Mouse (Mus musculus) common myeloid progenitor, adult 5-6 weeks (primary cell): Measurements from ENCODE around the gene Tsen54. TPM values are rescaled to one million over a fixed set of nuclear protein-coding genes. Genes with fewer than 3 reads are reported as not detected.
A peak's percentile ranks its signal among the peaks of the same experiment; 100 is the strongest.

Source experiments
- ATAC-seq: replicated peaks from 2 replicates; pipeline ENCODE4 v1.8.0; 2016; ENCODE audit warnings: low read depth, mild to moderate bottlenecking, moderate TSS enrichment, inconsistent platforms; ENCODE audit not compliant: poor library complexity, severe bottlenecking
- total RNA-seq: library from RNA; stranded (forward); fragments of 200-1000, 187-1606 nt; gene quantifications from 2 replicates; pipeline ENCODE4 v1.2.3, GENCODE M21; 2017

Tsen54 gene
- total RNA-seq, 1 experiment from 2014 or later, result 22.2 TPM

DNA sequence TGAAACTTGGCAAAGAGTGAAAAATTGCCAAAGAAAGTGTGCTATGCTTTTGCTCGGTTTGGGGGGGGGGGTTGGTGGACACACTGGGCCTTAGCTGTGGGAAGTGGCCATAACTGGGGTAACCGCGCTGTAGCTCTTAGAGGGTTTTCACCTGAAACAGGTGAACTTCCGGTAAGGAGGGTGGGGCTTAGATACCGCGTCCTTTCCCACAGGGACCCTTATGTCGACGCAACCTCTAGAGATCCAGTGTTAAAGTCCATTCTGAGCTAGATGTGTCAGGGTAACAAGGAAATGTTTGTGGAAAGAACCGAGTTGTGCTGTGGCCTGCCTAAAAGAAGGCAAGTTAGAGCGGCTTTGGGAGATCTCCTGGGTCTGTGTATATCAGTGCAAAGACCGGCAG is 10.3 kb downstream of the Tsen54 start:
- ATAC-seq, result no peak

DNA sequence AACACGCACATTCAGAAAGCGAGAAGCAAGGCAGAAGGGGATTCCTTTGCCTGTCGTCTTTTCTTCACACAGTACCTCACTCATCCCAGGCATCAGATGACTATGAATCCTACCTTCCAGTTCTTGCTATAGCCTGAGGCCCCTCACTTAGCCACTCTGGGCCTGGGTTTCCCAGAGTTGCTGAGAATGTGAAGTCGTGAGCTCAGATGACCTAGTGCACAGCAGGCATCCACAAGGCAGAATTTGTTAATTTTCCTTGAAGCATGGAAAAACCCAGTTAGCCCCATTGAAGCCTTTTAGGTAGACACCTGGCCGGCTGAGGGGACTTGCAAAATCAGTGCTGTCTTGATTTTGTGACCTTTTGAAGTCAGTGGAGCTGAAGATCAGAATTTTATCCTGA is 12.0 kb downstream of the Tsen54 start:
- no peak for ATAC-seq

DNA sequence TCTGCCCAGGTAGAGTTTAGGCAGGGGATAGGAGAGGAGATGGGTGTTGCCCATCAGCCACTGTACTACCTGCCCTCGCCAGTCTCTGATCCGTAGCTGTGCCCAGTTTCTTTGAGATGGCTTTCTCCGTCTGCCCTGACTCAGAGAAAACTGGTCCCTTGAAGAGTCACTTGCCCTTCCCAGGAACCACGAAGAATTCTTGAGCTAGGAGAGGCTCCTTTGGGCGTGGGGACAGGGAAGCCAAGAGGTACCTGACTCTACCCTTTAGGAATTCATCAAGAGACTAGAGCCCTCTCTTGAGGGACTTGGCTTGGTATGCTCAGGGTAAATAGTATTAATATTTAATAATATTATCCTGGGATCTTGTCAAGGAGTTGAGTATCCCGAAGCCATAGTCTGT is 13.1 kb downstream of the Tsen54 start:
- ATAC-seq, result no peak

DNA sequence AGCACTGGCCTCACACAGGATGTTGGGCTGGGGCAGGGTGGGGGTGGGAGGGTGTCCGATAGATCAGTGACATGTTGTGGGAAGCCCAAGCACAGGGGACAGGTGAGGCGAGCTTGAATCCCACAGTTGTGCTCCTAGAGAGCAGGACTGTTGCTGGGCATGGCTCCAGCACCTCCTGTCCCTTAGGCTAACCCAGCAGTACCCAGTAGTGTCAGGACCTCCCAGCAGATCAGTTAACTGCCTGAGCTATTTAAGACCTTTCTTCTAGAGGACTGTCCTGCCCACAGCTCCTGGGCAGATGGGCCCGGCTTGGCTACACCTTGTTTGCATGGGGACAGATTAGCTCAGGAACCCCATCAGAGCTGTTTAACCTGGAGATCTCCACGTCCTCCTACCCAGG is 14.5 kb downstream of the Tsen54 start:
- ATAC-seq, result no peak

DNA sequence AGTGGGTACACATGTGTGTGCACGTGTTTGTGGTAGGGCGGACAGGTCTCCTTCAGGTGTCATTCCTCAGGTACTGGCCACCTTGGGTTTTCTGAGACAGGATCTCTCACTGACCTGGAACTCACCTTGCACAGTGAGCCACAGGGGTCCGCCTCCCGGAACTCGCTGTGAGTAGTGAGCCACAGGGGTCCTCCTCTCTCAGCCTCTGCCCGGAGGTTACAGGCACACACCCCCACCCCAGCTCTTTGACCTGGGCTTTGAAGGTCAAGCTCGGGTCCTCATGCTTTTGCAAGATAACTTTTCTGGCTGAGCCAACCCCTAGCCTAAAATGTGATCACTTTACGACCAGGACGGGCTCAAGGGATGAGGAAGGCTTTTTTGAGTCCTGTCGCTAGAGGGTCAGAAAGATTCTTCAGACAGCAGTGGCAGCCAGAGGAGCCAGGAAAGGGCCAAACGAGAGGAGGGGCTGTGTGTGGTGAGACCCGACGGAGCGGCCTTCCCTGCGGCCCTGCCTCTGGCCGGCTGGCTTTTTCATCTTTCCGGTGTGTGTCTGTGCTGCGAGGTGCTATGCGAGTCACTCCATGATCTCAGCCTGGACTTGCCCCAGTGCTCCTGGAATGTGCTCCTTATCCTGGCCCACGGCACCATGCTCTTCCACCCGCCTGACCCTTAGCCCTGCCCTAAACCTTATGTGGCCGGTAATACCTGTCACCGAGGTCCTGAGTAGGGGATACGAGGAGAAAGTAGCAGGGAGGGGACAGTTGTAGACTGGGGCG is 16.2 kb downstream of the Tsen54 start:
- ATAC-seq, result no peak

DNA sequence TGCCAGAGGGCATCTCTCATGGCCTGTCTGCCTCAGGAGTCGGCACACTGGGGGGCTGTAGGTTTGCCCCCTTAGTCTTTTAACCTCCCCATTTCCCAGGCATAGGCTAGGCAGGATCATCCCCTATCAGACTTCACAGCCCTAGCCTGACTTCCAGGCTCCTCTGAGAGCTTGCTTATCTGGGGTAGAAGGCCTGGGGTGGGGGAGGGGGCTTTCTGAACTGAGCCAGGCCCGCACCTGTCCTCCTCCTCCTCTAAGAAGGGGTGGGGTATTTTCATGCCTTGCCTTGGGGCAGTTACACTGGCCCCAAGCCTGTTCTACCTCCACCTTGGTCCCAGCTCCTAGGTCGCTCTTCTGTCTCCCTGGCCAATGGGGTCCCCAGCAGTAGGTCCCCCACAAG is 17.0 kb downstream of the Tsen54 start:
- ATAC-seq, result no peak

DNA sequence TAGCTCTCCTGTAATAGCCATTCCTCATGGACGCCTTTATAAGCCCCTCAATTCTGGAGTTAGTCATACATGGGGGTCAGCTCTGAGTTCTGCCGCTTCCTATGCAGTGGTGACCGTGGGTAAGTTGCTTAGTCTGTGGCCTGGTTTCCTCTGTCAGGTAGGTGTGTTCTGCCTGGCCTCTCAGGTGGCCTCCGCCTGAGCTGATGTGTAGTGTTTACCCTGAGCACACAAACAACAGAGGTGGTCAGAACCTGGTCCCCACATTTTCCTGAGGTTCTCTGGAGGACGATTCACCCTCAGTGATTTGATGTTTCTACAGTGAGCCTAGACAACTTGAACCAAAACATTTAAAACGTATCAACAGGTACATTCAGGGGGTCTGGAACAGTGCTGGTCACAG is 17.5 kb downstream of the Tsen54 start:
- ATAC-seq, result no peak

DNA sequence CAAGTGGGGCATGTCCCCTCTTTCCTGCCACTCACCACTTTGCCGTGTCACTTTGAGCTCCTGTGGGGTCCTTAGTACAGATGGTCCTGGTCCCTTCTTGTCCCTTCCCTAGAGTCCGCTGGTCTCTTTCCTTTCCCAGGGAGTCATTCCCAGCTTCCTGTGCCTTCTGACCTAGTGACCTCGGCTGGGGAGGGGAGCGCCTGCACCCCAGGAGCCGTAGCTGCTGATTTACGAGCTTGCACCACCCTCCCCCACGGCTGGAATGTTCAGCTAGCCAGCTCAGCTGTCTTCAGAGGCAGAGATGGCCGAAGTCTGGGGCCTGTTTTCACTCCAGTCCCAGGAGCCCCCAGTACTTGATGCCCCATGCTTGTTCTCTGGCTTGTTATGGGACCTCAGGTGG is 18.0 kb downstream of the Tsen54 start:
- no peak for ATAC-seq

DNA sequence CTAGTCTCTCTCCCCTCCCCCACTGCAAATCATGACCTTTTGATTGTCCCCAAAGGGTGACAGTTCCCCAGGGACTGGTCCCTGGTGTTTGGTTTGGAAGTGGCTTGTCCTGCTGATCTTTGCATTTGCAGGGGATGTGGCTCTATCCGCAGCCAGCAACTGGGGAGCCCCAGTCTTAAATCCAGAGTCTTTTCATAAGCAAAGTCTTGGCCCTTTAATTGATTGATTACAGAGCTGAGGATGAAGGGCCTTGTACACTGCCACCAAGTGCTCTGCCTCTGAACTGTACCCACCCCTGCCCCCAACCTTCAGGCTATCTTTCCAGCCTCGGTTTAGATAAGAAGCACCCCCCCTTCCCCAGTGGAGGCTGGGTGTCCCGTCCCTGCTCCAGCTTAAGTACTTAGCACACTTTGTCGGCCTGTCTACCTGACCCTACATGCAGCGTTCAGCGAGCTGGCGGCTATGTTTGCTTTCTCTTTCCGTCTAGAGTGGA is 18.5 kb downstream of the Tsen54 start:
- no peak for ATAC-seq

DNA sequence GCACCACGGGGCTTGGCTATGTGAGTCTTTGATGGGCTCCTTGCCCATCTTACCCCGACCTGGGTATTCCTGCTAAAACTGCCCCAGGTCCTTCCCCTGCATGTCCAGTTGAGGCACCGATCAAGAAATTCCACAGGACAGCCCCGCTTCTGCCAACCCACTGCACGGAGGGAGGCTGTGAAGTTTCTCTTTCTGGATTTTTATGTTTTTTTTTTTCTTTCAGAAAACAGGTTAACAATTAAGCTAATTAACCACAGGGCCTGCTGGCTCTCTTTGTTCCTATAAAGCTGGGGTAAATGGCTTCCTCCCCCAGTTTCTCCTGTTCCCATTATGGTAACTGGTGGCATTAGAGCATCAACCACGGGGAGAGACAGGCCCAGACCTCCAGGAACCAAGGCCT is 19.5 kb downstream of the Tsen54 start:
- ATAC-seq, result no peak

DNA sequence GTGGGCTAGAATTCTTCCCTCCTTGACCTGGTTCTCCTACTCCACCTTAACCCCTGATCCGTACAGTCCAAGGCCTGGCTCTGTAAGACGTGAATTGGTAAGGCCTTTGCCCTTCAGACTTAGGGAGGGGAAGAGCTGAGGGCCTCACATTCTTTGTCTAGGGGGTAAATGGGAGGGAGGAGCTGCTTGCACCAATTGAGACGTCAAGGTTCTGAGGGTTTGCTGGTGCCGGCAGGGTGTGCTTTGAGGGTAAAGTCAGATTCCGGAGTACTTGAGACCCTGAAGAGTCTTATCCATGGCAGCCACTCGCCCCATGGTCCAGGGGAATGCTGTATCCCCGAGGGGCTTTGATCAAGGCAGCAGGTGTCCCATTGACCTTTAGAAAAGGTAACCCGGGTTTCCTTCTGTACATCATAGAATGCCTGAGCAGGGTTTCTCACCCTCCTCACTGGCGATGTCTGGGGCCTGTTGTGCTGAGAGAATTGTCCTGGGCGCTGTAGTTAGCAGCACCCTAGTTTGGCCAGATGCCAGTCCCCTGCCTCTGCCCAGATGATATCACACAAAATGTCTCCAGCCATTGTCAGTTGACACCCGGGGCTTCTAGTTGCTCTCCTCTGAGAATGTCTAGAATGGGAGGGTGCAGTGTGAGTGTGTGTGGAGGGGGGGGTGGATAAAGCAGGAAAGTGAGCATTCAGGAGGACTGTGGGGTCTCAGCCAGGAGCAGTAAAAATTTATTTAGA is 22.3 kb downstream of the Tsen54 start:
- no peak for ATAC-seq

DNA sequence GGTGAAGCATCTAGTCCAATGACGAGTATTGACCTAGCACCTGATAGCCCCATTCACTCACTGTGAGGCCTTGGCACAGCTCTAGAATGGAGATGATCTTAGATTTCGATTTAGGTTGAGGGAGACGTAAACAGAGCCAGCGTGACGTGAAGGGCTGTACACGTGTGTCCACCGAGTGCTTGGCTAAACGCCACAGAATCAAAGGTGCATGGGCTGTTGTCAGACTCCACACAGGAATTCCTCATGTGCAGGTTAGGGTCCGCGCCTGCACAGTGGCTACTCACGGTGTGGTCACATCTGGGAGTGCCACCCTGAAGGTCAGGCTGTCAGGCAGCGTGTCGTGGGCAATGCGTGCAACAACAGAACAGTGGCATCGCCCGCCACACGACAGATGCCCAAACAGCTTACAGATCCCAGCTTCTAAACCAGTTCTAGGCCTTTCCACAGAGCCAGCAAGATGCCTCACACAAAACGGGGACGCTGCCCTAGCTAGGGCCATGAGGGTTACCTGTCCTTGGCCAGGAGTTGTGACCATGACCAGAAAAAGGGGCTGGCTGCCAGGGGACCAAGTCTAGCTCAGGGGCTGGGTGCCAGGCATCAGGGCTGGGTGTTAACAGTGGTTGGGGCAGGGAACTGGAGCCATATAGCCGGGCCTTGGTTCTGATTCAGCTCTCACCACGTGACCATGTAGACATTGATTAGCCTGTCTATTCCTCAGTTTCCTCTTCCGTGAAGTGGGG is 23.3 kb downstream of the Tsen54 start:
- no peak for ATAC-seq

DNA sequence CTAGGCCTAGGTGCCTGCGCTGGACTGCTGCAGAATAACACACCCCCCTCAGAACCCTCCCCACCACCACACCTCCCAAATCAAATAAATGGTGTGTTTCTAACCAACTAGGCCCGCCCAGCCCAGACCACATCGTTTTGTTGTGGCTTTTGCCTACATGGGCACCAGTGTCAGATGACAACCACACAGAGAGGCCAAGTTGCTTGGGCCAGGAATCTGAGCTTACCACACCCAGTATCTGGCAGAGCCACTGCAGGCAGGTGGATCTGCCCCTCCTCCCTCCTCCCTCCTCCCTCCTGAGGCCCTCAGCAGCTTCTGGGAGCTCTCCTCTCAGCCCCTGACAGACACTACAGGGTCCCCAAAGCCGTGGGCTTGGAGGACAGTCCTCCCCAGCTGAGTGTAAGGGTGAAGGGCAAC is 24.4 kb downstream of the Tsen54 start:
- ATAC-seq, result peak; percentile 48

DNA sequence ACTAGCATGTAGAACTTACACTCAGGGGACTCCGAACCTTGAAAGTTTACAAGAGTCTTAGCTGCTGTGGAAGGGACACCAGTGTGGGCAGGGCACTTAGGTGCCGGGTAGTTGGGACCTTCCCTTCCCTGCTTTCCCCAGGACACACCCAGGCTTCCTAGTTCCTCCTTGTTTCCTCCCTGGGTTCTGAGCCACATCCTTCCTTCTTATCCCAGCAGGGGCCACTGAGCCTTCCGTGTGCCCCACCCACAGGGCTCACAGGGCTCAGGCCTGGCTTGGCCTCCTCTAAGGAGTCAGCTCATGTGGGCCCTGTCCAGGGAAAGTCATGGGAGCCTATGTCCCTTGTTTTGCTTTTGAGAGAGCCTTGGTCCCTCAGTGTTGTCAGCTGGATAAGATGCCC is 25.2 kb downstream of the Tsen54 start:
- no peak for ATAC-seq

DNA sequence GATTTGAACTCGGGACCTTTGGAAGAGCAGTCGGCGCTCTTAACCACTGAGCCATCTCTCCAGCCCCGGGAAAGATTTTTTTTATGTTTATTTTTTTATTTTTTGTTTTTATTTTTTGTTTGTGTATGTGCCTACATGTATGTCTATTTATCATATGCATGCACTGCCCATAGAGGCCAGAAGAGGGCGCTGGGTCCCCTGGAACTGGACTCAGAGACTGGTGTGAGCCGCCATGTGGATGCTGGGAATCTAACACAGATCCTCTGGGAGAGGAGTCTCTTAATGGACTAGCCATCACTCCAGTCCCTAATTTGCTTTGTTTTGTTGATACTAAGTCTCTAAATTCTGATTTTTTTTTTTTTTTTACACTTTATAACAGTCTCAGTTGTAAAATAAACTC is 26.5 kb downstream of the Tsen54 start:
- ATAC-seq, result no peak

DNA sequence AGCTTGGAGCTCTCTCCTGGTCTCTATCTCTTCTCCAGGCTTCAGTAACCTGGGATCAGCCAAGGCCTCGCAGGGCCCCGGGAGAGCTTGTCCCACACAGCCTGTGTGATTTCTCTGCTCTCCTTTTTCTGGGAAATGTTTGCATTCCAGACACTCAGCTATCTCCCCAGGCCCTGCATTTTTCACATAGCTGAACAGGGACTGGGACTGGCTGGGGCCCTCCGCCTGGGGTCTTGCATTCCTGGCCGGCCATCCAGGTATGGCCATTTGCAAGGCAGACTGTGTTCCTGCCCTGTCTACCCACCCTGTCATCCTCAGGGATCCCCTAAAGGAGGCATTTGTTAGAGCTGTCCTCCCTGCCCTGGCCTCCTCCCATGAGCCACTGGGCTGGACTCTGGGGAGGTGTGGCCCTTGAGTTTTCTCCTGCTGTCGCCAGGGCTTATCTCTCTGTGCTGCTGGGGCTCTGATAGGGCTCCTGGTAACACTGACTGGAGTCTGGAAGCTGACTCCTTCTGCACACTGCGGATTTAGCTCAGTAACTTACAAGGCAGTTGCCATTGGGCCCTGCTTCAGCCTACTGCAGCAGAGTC is 27.5 kb downstream of the Tsen54 start:
- ATAC-seq, result peak; percentile 63; the same call in 1 of the 2 replicates

DNA sequence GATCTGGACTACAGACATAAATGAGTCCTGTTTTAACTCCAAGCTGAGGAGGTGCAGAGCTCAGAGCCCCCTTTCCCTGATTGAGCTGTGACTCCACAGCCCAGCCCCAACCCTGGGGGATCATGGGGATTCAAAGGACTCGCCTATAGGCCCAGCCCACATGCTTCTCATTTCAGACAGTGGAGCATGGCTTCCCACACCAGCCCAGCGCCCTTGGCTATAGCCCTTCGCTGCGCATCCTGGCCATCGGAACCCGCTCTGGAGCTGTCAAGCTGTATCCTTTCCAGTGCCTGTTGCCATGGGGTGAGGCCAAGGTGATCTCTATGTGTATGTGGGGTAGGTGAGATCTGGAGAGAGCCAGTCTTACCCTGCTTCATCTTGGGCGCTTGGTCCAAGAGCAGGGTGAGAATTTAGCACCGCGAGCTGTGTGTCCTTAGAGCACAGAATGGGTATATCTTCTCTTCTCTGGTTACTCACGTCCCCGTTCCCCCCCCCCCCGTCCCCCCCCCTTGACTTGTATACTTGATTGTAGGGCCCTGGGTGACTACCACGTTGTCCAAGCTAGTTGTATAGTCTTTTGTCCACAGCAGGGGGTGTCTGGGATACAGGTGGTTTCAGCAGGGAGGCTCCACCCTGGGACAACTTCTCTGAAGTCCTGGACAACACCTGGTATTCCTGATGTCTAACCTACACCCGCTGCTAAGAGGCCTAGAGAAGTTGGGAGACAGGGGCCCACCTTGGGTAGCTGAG is 28.8 kb downstream of the Tsen54 start:
- no peak for ATAC-seq

DNA sequence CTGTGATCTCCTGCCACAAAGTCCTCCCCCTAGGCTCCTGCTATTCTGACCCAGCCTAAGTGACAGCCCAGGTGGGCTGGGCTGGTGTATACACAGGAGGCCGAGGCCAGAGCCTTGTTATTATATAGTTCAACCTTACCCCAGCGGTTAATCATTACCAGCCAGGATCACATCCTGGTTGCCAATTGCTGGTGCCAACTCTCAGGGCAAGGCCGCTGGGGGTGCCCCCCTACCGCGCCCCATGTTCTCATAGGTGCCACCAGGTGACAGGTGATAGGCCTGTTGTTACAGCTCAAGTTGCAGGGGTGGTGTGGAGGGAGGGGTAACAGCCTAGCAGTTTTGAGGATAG is 29.3 kb downstream of the Tsen54 start:
- no peak for ATAC-seq

DNA sequence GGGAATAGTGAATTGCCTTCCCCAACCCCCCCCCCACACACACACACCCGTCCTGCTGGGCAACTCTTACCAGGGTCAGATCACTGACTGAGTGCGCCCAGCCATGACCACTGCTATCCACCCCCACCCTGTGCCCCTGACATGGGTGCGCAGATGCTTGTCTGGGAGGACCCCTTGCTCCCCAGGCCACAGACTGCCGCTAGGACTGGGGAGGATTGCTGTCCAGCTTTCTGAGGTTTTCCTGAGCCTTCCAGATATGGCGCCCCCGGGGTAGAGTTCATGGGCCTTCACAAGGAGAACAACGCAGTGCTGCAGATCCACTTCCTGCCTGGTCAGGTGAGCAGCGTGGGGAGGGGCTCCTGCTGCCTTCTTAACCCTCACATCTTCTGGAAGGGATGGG is 29.7 kb downstream of the Tsen54 start:
- no peak for ATAC-seq

DNA sequence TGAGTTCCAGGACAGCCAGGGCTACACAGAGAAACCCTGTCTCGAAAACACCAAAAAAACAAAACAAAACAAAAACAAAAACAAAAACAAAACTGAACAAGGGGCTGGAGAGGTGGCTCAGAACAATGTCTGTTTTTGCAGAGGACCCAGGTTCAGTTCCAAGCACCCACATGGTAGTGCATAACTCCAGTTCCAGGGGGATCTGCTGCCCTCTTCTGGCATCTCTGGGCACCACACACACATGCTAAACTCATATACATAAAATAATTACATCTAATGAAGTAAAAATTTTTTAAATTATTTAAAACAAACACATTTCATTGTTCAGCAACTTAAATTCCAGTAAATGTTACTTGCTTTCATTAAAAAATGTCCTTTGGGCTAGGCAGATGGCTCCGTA is 31.3 kb downstream of the Tsen54 start:
- no peak for ATAC-seq
